ENCODE assay signal across 23 mouse cellular contexts in the genomic region with DNA sequence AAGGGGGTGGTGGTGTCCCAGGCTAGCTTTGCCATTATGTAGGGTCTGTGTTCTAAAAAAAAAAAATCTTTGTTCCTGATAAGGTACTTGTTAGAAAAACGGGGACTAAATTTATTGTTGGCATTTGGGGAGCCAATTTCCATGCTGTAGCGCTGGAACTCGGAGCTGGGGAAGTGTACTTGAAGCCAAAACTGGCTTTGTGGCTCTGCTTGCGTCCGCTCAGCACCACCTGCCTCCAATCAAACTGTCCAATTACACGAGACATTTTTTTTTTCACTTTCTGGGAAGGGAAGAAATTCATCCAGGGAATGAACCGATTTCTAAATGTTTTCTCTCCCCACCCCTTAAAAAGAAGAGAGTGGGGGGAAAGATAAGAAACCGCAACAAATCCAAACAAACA.
DNase-seq lines count a peak whose midpoint lies in the region; ATAC-seq and TF ChIP-seq lines count a peak whose summit lies in the region.
"Had no signal": no experiment of that assay in that cellular context is flagged by ENCODE, and none has a peak within 500 bp of the region (broad histone marks: within the 10 kb centered on the region; RNA-seq: fewer than 3 reads in every experiment).

No protein-coding gene starts in this region.

- no peak overlapping the region for H3K9ac ChIP-seq in embryonic facial prominence, embryonic 11.5 days (replicated peaks; ENCODE audit: low read length)
- no peak overlapping the region for H3K9ac ChIP-seq in heart, embryonic 11.5 days (ENCODE audit: low read depth, low read length)
- H3K9ac ChIP-seq: heart, embryonic 13.5 days; hindbrain, embryonic 15.5 days; intestine, embryonic 15.5 days; liver, embryonic 14.5 days; midbrain, embryonic 15.5 days; neural tube, embryonic 15.5 days had no signal

- no peaks in the 10 kb centered on the region for H3K9me3 ChIP-seq in embryonic facial prominence, embryonic 11.5 days (replicated peaks; ENCODE audit: control insufficient read depth, low read length)
- no peaks in the 10 kb centered on the region for H3K9me3 ChIP-seq in embryonic facial prominence, embryonic 10.5 days
- H3K9me3 ChIP-seq in heart, embryonic 11.5 days (replicated peaks; ENCODE audit: control insufficient read depth, low read length): no peaks in the 10 kb centered on the region
- H3K9me3 ChIP-seq: heart, embryonic 13.5 days; hindbrain, embryonic 15.5 days; intestine, embryonic 15.5 days; midbrain, embryonic 15.5 days; neural tube, embryonic 15.5 days had no signal

- WGBS in embryonic facial prominence, embryonic 11.5 days: 28% methylated on average over 8 of the region's 8 CpGs
- WGBS in embryonic facial prominence, embryonic 10.5 days: 41% methylated on average over 8 of the region's 8 CpGs
- 31% methylated on average over 8 of the region's 8 CpGs for WGBS in heart, embryonic 11.5 days (ENCODE audit: insufficient replicate concordance)

- peak; percentile 61 for DNase-seq in embryonic facial prominence, embryonic 11.5 days (ENCODE audit: low spot score)
- DNase-seq in embryonic facial prominence, embryonic 10.5 days (ENCODE audit: low spot score): no peak
- DNase-seq in heart, adult 18-20 months: peak; percentile 55 to 56
- DNase-seq in layer of hippocampus, adult 2 months (ENCODE audit: low spot score in 2 of 2): no peak
- DNase-seq in layer of hippocampus, postnatal 36 days: no peak
- peak; percentile 46 for DNase-seq in brain, embryonic 14.5 days (ENCODE audit: low read depth)
- DNase-seq: adrenal gland, postnatal 10 days; cerebellum, adult 11 months; embryo, embryonic 11 days; gastrocnemius, postnatal 14 days; kidney, postnatal 14 days; layer of hippocampus, adult 9-11 months; lung, postnatal 10 days; thymus, postnatal 14 days had no signal

- H3K4me1 ChIP-seq in embryonic facial prominence, embryonic 11.5 days (ENCODE audit: control insufficient read depth, insufficient read depth, low read length): no peaks in the 10 kb centered on the region; the same call in 1 of the 2 replicates
- H3K4me1 ChIP-seq in embryonic facial prominence, embryonic 10.5 days: peaks cover 37% of the 10 kb centered on the region
- H3K4me1 ChIP-seq in heart, embryonic 11.5 days (ENCODE audit: control insufficient read depth, insufficient read depth, low read length): peaks cover 21% of the 10 kb centered on the region
- H3K4me1 ChIP-seq: hindbrain, embryonic 15.5 days; intestine, embryonic 15.5 days had no signal

- ATAC-seq in embryonic facial prominence, embryonic 11.5 days (replicated peaks; ENCODE audit: insufficient number of reproducible peaks, low FRiP score, low TSS enrichment, low read depth): no peak
- ATAC-seq in heart, embryonic 11.5 days (replicated peaks; ENCODE audit: insufficient number of reproducible peaks, low FRiP score, low TSS enrichment): no peak
- ATAC-seq: CD4-positive, CD25-positive, alpha-beta regulatory T cell, adult 4 months; intestine, embryonic 15.5 days; midbrain, embryonic 15.5 days; Patski had no signal

- H3K27me3 ChIP-seq in embryonic facial prominence, embryonic 11.5 days (ENCODE audit: control insufficient read depth, insufficient read depth, low read length): no peaks in the 10 kb centered on the region
- 0 out of 2 replicates have a peak, but pooled peaks cover 8% of the 10 kb centered on the region for H3K27me3 ChIP-seq in embryonic facial prominence, embryonic 10.5 days (replicated peaks; ENCODE audit: low read depth, poor library complexity, severe bottlenecking)
- H3K27me3 ChIP-seq in heart, embryonic 11.5 days (ENCODE audit: control insufficient read depth, insufficient read depth, low read length): no peaks in the 10 kb centered on the region
- H3K27me3 ChIP-seq: heart, embryonic 13.5 days; hindbrain, embryonic 15.5 days; intestine, embryonic 15.5 days; midbrain, embryonic 15.5 days; neural tube, embryonic 15.5 days; Patski had no signal

- no peak overlapping the region for H3K4me3 ChIP-seq in embryonic facial prominence, embryonic 11.5 days (ENCODE audit: low read depth, low read length)
- no peak overlapping the region for H3K4me3 ChIP-seq in embryonic facial prominence, embryonic 10.5 days
- H3K4me3 ChIP-seq in heart, embryonic 11.5 days (ENCODE audit: low read depth, low read length): no peak overlapping the region
- no peak overlapping the region for H3K4me3 ChIP-seq in layer of hippocampus, adult 2 months
- H3K4me3 ChIP-seq: heart, embryonic 13.5 days; hindbrain, embryonic 15.5 days; intestine, embryonic 15.5 days; midbrain, embryonic 15.5 days; neural tube, embryonic 15.5 days had no signal

- H3K4me2 ChIP-seq in embryonic facial prominence, embryonic 11.5 days (ENCODE audit: low read depth, low read length): no peak overlapping the region
- H3K4me2 ChIP-seq in heart, embryonic 11.5 days: no peak overlapping the region
- H3K4me2 ChIP-seq: heart, embryonic 13.5 days; hindbrain, embryonic 15.5 days; intestine, embryonic 15.5 days; midbrain, embryonic 15.5 days; neural tube, embryonic 15.5 days had no signal

- no peak for TF ChIP-seq POLR2A in brain, embryonic 14.5 days (IDR thresholded peaks at IDR 0.05; ENCODE audit: borderline replicate concordance, extremely low read depth, insufficient read depth, insufficient read length, poor library complexity, severe bottlenecking)

- no peak for TF ChIP-seq CTCF in layer of hippocampus, adult 2 months (conservative IDR thresholded peaks at IDR 0.05)
- TF ChIP-seq CTCF in brain, embryonic 14.5 days (IDR thresholded peaks at IDR 0.05; ENCODE audit: borderline replicate concordance, extremely low read depth, insufficient read depth, insufficient read length): no peak

- H3K27ac ChIP-seq in embryonic facial prominence, embryonic 11.5 days (replicated peaks; ENCODE audit: low read depth, low read length): no peak overlapping the region
- H3K27ac ChIP-seq in embryonic facial prominence, embryonic 10.5 days (replicated peaks): no peak overlapping the region
- no peak overlapping the region for H3K27ac ChIP-seq in heart, embryonic 11.5 days (ENCODE audit: low read depth, low read length)
- 0 out of 2 replicates have a peak overlapping the region, but pooled peaks have one; percentile 1 for H3K27ac ChIP-seq in layer of hippocampus, adult 2 months
- H3K27ac ChIP-seq: heart, embryonic 13.5 days; hindbrain, embryonic 15.5 days; intestine, embryonic 15.5 days; liver, embryonic 14.5 days; midbrain, embryonic 15.5 days; neural tube, embryonic 15.5 days had no signal

- no peaks in the 10 kb centered on the region for H3K36me3 ChIP-seq in embryonic facial prominence, embryonic 11.5 days (replicated peaks; ENCODE audit: control insufficient read depth, insufficient read depth, low read depth, low read length)
- no peaks in the 10 kb centered on the region for H3K36me3 ChIP-seq in embryonic facial prominence, embryonic 10.5 days (replicated peaks)
- no peaks in the 10 kb centered on the region for H3K36me3 ChIP-seq in heart, embryonic 11.5 days (ENCODE audit: control insufficient read depth, insufficient read depth, low read length)
- H3K36me3 ChIP-seq: heart, embryonic 13.5 days; hindbrain, embryonic 15.5 days; intestine, embryonic 15.5 days; midbrain, embryonic 15.5 days; neural tube, embryonic 15.5 days had no signal

Comparison
In these comparisons a context has a peak if more than half of its experiments do, and no peak if none do; other contexts are left out.
1. DNase-seq: peak in embryonic facial prominence, embryonic 11.5 days (single experiment), heart, adult 18-20 months (2 of 2) and brain, embryonic 14.5 days (single experiment); none in embryonic facial prominence, embryonic 10.5 days (single experiment), layer of hippocampus, adult 2 months (0 of 2) and layer of hippocampus, postnatal 36 days (0 of 2).